Mouse (Mus musculus): ENCODE data around the gene Psenen.

DNA sequence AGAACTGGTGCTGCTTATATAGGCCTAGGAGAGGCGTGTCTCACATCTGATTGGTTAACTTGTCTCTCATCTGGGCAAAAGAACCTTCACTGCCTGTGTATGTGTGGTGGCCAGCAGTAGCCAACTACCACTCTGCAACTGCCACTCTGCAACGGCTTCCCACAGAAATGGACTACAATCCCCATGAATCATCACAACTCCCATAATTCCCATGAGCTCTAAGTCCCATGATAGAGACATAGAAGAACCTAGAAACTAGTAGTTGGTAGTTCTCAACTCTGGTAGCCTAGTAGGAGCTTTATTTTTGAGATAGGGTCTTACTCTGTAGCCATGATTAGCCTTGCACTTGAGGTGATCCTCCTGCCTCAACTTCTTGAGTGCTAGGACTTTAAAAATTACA is 13.5 kb downstream of the Psenen start:
- TF ChIP-seq CTCF (IDR thresholded peaks at IDR 0.05; ENCODE audit: low read depth, low read length), result no peak
- TF ChIP-seq POLR2A (IDR thresholded peaks at IDR 0.05; ENCODE audit: borderline replicate concordance, low read depth, low read length), result no peak
